Mouse (Mus musculus) lung, postnatal 0 days (tissue): ENCODE results near the gene Usp3. TPM values are rescaled to one million over a fixed set of nuclear protein-coding genes. Genes with fewer than 3 reads are reported as not detected.

Source experiments
- ATAC-seq: fragments of 200-750 bp; cut with Nextera tagmentation; 2 replicates; pipeline ENCODE4 v1.8.0; 2017; ENCODE audit warnings: moderate library complexity
- DNase-seq: peaks from one replicate; pipeline ENCODE4 v3.0.0-alpha.2; 2016; ENCODE audit warnings: low spot score
- H3K27ac ChIP-seq: fragments of 300-500 bp; sonication (generic); 2 replicates; pipeline ENCODE4 v1.5.1; 2014; ENCODE audit warnings: antibody characterized with exemption, mild to moderate bottlenecking, low read length, mixed read lengths
- H3K27me3 ChIP-seq: fragments of 300-500 bp; sonication (generic); replicated peaks from 2 replicates; pipeline ENCODE4 v1.6.1; 2014; ENCODE audit warnings: low read length, mixed read lengths; ENCODE audit not compliant: insufficient read depth
- H3K36me3 ChIP-seq: fragments of 300-500 bp; sonication (generic); 2 replicates; pipeline ENCODE4 v1.6.1; 2014; ENCODE audit warnings: low read length, mixed read lengths; ENCODE audit not compliant: insufficient read depth
- H3K4me1 ChIP-seq: fragments of 300-500 bp; sonication (generic); 2 replicates; pipeline ENCODE4 v1.6.1; 2014; ENCODE audit warnings: antibody characterized with exemption, low read depth, low read length, mixed read lengths; ENCODE audit not compliant: insufficient read depth
- H3K4me2 ChIP-seq: fragments of 300-500 bp; sonication (generic); replicated peaks from 2 replicates; pipeline ENCODE4 v1.6.1; 2014; ENCODE audit warnings: low read depth, mild to moderate bottlenecking, low read length, moderate library complexity, mixed read lengths
- H3K4me3 ChIP-seq: fragments of 300-500 bp; sonication (generic); 2 replicates; pipeline ENCODE4 v1.5.1; 2014; ENCODE audit warnings: low read depth, low read length
- H3K9ac ChIP-seq: fragments of 300-500 bp; sonication (generic); replicated peaks from 2 replicates; pipeline ENCODE4 v1.6.1; 2014; ENCODE audit warnings: low read depth, mild to moderate bottlenecking
- H3K9me3 ChIP-seq: fragments of 300-500 bp; sonication (generic); 2 replicates; pipeline ENCODE4 v1.6.1; 2016; ENCODE audit warnings: low read length, mixed read lengths
- CTCF ChIP-seq: IDR thresholded peaks from 2 replicates; pipeline ENCODE4 v1.5.1; 2016; ENCODE audit warnings: antibody characterized with exemption, mild to moderate bottlenecking
- EP300 ChIP-seq: IDR thresholded peaks from 2 replicates; pipeline ENCODE4 v1.6.1; 2016; ENCODE audit warnings: antibody characterized with exemption, mild to moderate bottlenecking, control low read depth
- WGBS: fragments of 180-500 bp; shearing (Covaris S2); extraction: QIAGEN DNeasy Blood & Tissue Kit; methylation state at CpG from one replicate; pipeline ENCODE4 v1.1.7; 2014; 5-methylcytosine and 5-hydroxymethylcytosine counted together
- polyA plus RNA-seq: library from polyadenylated mRNA; unstranded; fragments of >200 nt; fragmentation: Nextera tagmentation; extraction: Ambion mirVana; gene quantifications from 2 replicates; pipeline ENCODE4 v1.2.1, GENCODE M21; 2015

Gene Usp3
- polyA plus RNA-seq, 1 experiment from 2014 or later: 45.9 TPM

- no peak for TF ChIP-seq EP300
- no peak for TF ChIP-seq CTCF
- no peak for DNase-seq
These were observed 20.8 kb downstream of the Usp3 start for GRCm38 (mm10) chr9:66571986-66572700.

GRCm38 (mm10) chr9:66562215-66562614 lies 30.7 kb downstream of the Usp3 start:
- 61% methylated on average over 1 of the region's 1 CpGs for WGBS
- DNase-seq (no peak), ATAC-seq (no peak)
- H3K36me3 ChIP-seq: no peaks in the 10 kb centered on the region
- no peaks in the 10 kb centered on the region; the same call in 1 of the 2 replicates for H3K4me1 ChIP-seq
- H3K9me3 ChIP-seq: no peaks in the 10 kb centered on the region
- no peak for TF ChIP-seq CTCF
- TF ChIP-seq EP300: no peak
- no peak overlapping the region for H3K4me3 ChIP-seq
- H3K27ac ChIP-seq: no peak overlapping the region
- H3K9ac ChIP-seq: no peak overlapping the region
- no peaks in the 10 kb centered on the region for H3K27me3 ChIP-seq
- no peak overlapping the region for H3K4me2 ChIP-seq

More at GRCm38 (mm10) chr9:66571986-66572700, 20.8 kb downstream of the Usp3 start:
- Histone ChIP-seq H3K9ac (no peak overlapping the region), H3K36me3 (no peaks in the 10 kb centered on the region), H3K27me3 (no peaks in the 10 kb centered on the region), H3K27ac (no peak overlapping the region), H3K9me3 (no peaks in the 10 kb centered on the region), H3K4me2 (no peak overlapping the region), H3K4me3 (no peak overlapping the region), H3K4me1 (peaks cover 8% of the 10 kb centered on the region; the same call in 1 of the 2 replicates)
- no peak for ATAC-seq
- 67% methylated on average over 4 of the region's 4 CpGs for WGBS

- H3K4me2 ChIP-seq: no peak overlapping the region
- H3K9ac ChIP-seq: no peak overlapping the region
- no peak overlapping the region for H3K4me3 ChIP-seq
- no peak overlapping the region for H3K27ac ChIP-seq
- H3K36me3 ChIP-seq: no peaks in the 10 kb centered on the region
- H3K9me3 ChIP-seq: no peaks in the 10 kb centered on the region
- no peaks in the 10 kb centered on the region; the same call in 1 of the 2 replicates for H3K4me1 ChIP-seq
- ATAC-seq (no peak), DNase-seq (no peak)
- WGBS: 93% methylated on average over 2 of the region's 2 CpGs
- H3K27me3 ChIP-seq: no peaks in the 10 kb centered on the region
- TF ChIP-seq EP300 (no peak), CTCF (no peak)
These were observed 31.4 kb downstream of the Usp3 start for GRCm38 (mm10) chr9:66561496-66561895.

DNA sequence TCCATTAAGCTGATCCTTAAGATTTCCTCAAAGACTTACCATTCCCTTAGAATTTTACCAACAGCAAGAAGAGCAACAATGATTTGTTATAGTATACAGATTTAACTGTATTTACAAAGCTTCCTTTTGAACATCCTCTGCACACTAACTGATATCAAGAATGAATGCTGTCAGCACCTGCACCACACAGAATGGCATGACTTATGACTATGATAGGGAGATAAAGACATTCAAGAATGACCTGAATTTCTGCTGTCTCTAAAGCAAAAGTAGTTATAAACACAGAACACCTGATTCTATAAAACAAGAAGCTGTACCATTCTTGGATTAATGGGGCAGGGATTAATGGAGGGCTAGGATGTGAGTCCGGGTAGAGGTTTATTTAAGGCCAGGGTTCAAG lies 32.2 kb downstream of the Usp3 start:
- ATAC-seq: no peak
- H3K9me3 ChIP-seq: no peaks in the 10 kb centered on the region
- H3K4me2 ChIP-seq: no peak overlapping the region
- H3K4me3 ChIP-seq: no peak overlapping the region
- H3K9ac ChIP-seq: no peak overlapping the region
- no peaks in the 10 kb centered on the region for H3K36me3 ChIP-seq
- WGBS: 49% methylated on average over 1 of the region's 1 CpGs
- no peak for TF ChIP-seq EP300
- TF ChIP-seq CTCF: no peak
- no peaks in the 10 kb centered on the region; the same call in 1 of the 2 replicates for H3K4me1 ChIP-seq
- H3K27me3 ChIP-seq: no peaks in the 10 kb centered on the region
- DNase-seq: no peak
- H3K27ac ChIP-seq: no peak overlapping the region

GRCm38 (mm10) chr9:66560295-66560694 lies 32.6 kb downstream of the Usp3 start:
- no peak overlapping the region for H3K4me3 ChIP-seq
- TF ChIP-seq EP300 (no peak), CTCF (no peak)
- H3K36me3 ChIP-seq: no peaks in the 10 kb centered on the region
- no peaks in the 10 kb centered on the region for H3K9me3 ChIP-seq
- no peak for ATAC-seq
- H3K27ac ChIP-seq: no peak overlapping the region
- no peaks in the 10 kb centered on the region; the same call in 1 of the 2 replicates for H3K4me1 ChIP-seq
- H3K9ac ChIP-seq: no peak overlapping the region
- DNase-seq: peak; percentile 55
- H3K4me2 ChIP-seq: no peak overlapping the region
- no peaks in the 10 kb centered on the region for H3K27me3 ChIP-seq
- WGBS: 3% methylated on average over 2 of the region's 2 CpGs

DNA sequence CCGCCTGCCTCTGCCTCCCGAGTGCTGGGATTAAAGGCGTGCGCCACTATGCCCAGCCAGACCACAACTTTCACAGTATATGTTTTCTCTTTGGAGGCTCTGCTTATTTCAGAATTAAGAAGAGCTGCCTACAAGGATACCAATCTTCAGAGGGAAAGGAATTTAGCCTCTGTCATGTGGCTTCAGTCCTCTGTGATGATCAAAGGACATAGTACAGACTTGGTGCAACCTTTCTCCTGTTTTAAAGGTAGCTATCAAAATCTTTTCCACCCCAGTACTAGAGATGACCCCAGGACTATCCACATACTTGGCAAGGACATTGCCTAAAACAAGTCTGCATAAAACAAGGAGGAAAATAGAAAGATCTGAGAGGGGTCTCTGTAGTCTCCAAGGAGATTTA lies 34.0 kb downstream of the Usp3 start:
- no peak for ATAC-seq
- Histone ChIP-seq H3K9ac (no peak overlapping the region), H3K9me3 (no peaks in the 10 kb centered on the region), H3K36me3 (no peaks in the 10 kb centered on the region), H3K27ac (no peak overlapping the region), H3K4me2 (no peak overlapping the region), H3K27me3 (no peaks in the 10 kb centered on the region), H3K4me1 (no peaks in the 10 kb centered on the region; the same call in 1 of the 2 replicates), H3K4me3 (no peak overlapping the region)
- TF ChIP-seq EP300 (no peak), CTCF (no peak)
- DNase-seq: no peak
- 99% methylated on average over 4 of the region's 4 CpGs for WGBS
